Mouse (Mus musculus) liver, embryonic 11.5 days (tissue): ENCODE results near the gene Agap1. TPM values are rescaled to one million over a fixed set of nuclear protein-coding genes. Genes with fewer than 3 reads are reported as not detected.

Experiments
- ATAC-seq: fragments of 200-750 bp; cut with Nextera tagmentation; replicated peaks from 2 replicates; pipeline ENCODE4 v1.8.0; 2017; ENCODE audit warnings: moderate number of reproducible peaks, mild to moderate bottlenecking, moderate TSS enrichment, moderate library complexity; ENCODE audit not compliant: low FRiP score
- DNase-seq: peaks from one replicate; pipeline ENCODE4 v3.0.0-alpha.2; 2017; ENCODE audit warnings: low spot score
- H3K27ac ChIP-seq: fragments of 300-500 bp; sonication (generic); 2 replicates; pipeline ENCODE4 v1.5.1; 2014; ENCODE audit warnings: mild to moderate bottlenecking, low read depth, low read length, control low read depth
- H3K27me3 ChIP-seq: fragments of 300-500 bp; sonication (generic); replicated peaks from 2 replicates; pipeline ENCODE4 v1.6.1; 2014; ENCODE audit warnings: low read length, mixed read lengths; ENCODE audit not compliant: control insufficient read depth, insufficient read depth
- H3K36me3 ChIP-seq: fragments of 300-500 bp; sonication (generic); 2 replicates; pipeline ENCODE4 v1.6.1; 2014; ENCODE audit warnings: mild to moderate bottlenecking, low read length, moderate library complexity, mixed read lengths; ENCODE audit not compliant: control insufficient read depth, insufficient read depth
- H3K4me1 ChIP-seq: fragments of 300-500 bp; sonication (generic); replicated peaks from 2 replicates; pipeline ENCODE4 v1.6.1; 2014; ENCODE audit warnings: low read length, mixed read lengths; ENCODE audit not compliant: control insufficient read depth, insufficient read depth
- H3K4me2 ChIP-seq: fragments of 300-500 bp; sonication (generic); 2 replicates; pipeline ENCODE4 v1.6.1; 2014; ENCODE audit warnings: mild to moderate bottlenecking, control low read depth, moderate library complexity
- H3K4me3 ChIP-seq: fragments of 300-500 bp; sonication (generic); 2 replicates; pipeline ENCODE4 v1.5.1; 2014; ENCODE audit warnings: low read depth, low read length, control low read depth
- H3K9ac ChIP-seq: fragments of 300-500 bp; sonication (generic); 2 replicates; pipeline ENCODE4 v1.6.1; 2014; ENCODE audit warnings: low read depth, low read length, control low read depth
- H3K9me3 ChIP-seq: fragments of 300-500 bp; sonication (generic); 2 replicates; pipeline ENCODE4 v1.6.1; 2016; ENCODE audit warnings: low read length, inconsistent platforms, mixed read lengths; ENCODE audit not compliant: control insufficient read depth
- WGBS: fragments of 180-500 bp; shearing (Covaris S2); extraction: QIAGEN DNeasy Blood & Tissue Kit; methylation state at CpG from one replicate; pipeline ENCODE4 v1.1.7; 2014; 5-methylcytosine and 5-hydroxymethylcytosine counted together
- polyA plus RNA-seq: library from polyadenylated mRNA; unstranded; fragments of >200 nt; fragmentation: Nextera tagmentation; extraction: Ambion mirVana; gene quantifications from 2 replicates; pipeline ENCODE4 v1.2.1, GENCODE M21; 2014

The Agap1 gene
- polyA plus RNA-seq, 1 experiment from 2014 or later, result 4.6 TPM

GRCm38 (mm10) chr1:89594999-89595398 lies 140.4 kb downstream of the Agap1 start:
- Histone ChIP-seq H3K27me3 (no peaks in the 10 kb centered on the region), H3K36me3 (peaks cover 3% of the 10 kb centered on the region; the same call in 1 of the 2 replicates), H3K4me2 (no peak overlapping the region), H3K4me3 (no peak overlapping the region), H3K9me3 (no peaks in the 10 kb centered on the region), H3K4me1 (peaks cover 3% of the 10 kb centered on the region; the same call in 1 of the 2 replicates), H3K27ac (no peak overlapping the region), H3K9ac (no peak overlapping the region)
- 84% methylated on average over 8 of the region's 8 CpGs for WGBS
- DNase-seq, result no peak
- ATAC-seq, result no peak

DNA sequence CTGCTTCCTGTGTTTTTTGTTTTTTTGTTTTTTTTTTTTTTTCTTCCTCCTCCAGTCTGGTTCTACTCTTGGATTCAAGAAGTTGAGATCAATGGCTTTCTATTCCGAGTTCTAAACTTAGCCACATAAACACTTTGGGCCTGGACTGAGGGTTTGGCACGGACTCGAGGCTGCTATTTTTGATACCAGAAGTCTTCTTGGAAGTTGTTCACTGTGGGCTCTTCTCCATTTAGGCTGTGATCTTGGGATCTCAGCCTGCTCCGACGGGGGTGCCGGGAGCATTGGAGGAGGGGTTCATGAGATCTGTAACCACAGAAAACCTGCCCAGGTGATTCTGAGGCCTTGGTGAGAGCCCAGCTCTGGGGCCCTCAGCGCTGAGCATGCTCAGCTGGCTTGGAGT lies 140.8 kb downstream of the Agap1 start:
- WGBS, result 87% methylated on average over 7 of the region's 7 CpGs
- no peak overlapping the region for H3K4me3 ChIP-seq
- H3K9me3 ChIP-seq, result no peaks in the 10 kb centered on the region
- ATAC-seq (no peak), DNase-seq (no peak)
- H3K36me3 ChIP-seq, result peaks cover 3% of the 10 kb centered on the region; the same call in 1 of the 2 replicates
- H3K4me2 ChIP-seq, result no peak overlapping the region
- H3K27ac ChIP-seq, result no peak overlapping the region
- no peak overlapping the region for H3K9ac ChIP-seq
- peaks cover 3% of the 10 kb centered on the region; the same call in 1 of the 2 replicates for H3K4me1 ChIP-seq
- no peaks in the 10 kb centered on the region for H3K27me3 ChIP-seq

- Histone ChIP-seq H3K9ac (no peak overlapping the region), H3K4me3 (no peak overlapping the region), H3K4me1 (peaks cover 3% of the 10 kb centered on the region; the same call in 1 of the 2 replicates), H3K4me2 (no peak overlapping the region), H3K9me3 (no peaks in the 10 kb centered on the region), H3K36me3 (peaks cover 3% of the 10 kb centered on the region; the same call in 1 of the 2 replicates), H3K27ac (no peak overlapping the region), H3K27me3 (no peaks in the 10 kb centered on the region)
- DNase-seq (no peak), ATAC-seq (no peak)
- 88% methylated on average over 2 of the region's 2 CpGs for WGBS
These were observed 141.6 kb downstream of the Agap1 start for GRCm38 (mm10) chr1:89596223-89596622.

DNA sequence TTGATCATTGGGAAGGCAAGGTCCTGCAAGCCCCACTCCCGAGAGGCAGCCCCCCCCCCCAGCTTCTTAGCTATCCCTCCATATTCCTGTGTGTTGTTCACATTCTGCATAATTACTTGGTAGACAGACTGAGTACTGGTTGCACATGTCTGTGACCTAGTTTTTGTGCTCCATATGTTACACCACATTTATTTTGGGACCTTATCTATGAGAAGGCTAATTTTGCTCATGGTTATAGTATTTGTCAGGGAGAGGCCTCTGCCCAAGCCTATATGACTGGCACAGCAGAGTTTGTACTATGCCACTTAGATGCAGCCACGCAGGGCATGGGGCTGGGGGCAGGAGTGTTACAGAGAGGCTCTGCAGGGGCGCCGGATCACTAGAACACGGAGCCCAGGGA lies 144.3 kb downstream of the Agap1 start:
- Histone ChIP-seq H3K9ac (no peak overlapping the region), H3K36me3 (no peaks in the 10 kb centered on the region), H3K27ac (no peak overlapping the region), H3K4me2 (no peak overlapping the region), H3K4me1 (peaks cover 5% of the 10 kb centered on the region; the same call in 1 of the 2 replicates), H3K9me3 (no peaks in the 10 kb centered on the region), H3K27me3 (no peaks in the 10 kb centered on the region), H3K4me3 (no peak overlapping the region)
- no peak for ATAC-seq
- 88% methylated on average over 5 of the region's 5 CpGs for WGBS
- no peak for DNase-seq

DNA sequence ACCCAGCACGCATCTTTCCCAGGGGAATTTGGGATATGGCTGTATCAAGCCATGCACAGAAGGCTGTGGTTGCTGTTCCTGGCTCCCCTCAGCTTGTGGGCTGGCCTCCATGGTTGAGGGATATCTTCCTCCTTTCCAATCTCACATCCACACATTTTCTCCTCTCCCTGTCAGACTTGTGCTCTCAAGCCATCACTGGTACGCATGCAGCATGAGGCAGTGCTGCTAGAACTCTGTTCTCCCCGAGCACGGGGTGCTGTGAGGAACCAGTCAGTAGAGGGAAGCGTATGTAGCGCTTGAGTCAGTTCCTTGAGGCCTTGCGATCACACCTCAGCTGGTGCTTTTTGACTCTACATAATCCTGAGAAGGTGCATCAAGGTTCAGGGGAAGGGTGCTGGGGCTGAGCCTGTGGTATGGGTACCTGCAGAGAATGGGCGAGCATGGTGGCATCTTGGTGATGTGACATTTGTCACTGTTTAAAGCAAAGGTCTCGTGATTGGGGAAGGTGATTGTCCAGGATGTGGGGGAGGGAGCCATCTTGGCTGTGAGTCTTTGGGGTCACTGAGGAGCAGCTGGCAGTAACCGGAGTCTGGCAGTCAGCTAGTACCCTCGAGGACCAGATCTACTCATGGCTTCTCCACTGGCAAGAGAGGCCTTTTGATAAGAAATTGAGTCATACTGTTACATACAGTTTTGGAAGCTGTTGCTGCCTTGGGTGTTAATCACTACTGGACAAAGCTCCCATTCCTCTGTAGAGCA lies 145.6 kb downstream of the Agap1 start:
- Histone ChIP-seq H3K9ac (no peak overlapping the region), H3K27me3 (no peaks in the 10 kb centered on the region), H3K4me3 (no peak overlapping the region), H3K36me3 (no peaks in the 10 kb centered on the region), H3K4me2 (no peak overlapping the region), H3K9me3 (no peaks in the 10 kb centered on the region), H3K4me1 (peaks cover 5% of the 10 kb centered on the region; the same call in 1 of the 2 replicates), H3K27ac (no peak overlapping the region)
- DNase-seq (no peak), ATAC-seq (no peak)
- 77% methylated on average over 11 of the region's 11 CpGs for WGBS

- ATAC-seq (no peak), DNase-seq (no peak)
- no peak overlapping the region for H3K4me2 ChIP-seq
- H3K27me3 ChIP-seq, result no peaks in the 10 kb centered on the region
- no peak overlapping the region for H3K4me3 ChIP-seq
- H3K9me3 ChIP-seq, result no peaks in the 10 kb centered on the region
- H3K36me3 ChIP-seq, result no peaks in the 10 kb centered on the region
- WGBS, result 74% methylated on average over 7 of the region's 7 CpGs
- peaks cover 5% of the 10 kb centered on the region; the same call in 1 of the 2 replicates for H3K4me1 ChIP-seq
- H3K9ac ChIP-seq, result no peak overlapping the region
- no peak overlapping the region for H3K27ac ChIP-seq
These were observed 146.7 kb downstream of the Agap1 start for GRCm38 (mm10) chr1:89601349-89601748.

DNA sequence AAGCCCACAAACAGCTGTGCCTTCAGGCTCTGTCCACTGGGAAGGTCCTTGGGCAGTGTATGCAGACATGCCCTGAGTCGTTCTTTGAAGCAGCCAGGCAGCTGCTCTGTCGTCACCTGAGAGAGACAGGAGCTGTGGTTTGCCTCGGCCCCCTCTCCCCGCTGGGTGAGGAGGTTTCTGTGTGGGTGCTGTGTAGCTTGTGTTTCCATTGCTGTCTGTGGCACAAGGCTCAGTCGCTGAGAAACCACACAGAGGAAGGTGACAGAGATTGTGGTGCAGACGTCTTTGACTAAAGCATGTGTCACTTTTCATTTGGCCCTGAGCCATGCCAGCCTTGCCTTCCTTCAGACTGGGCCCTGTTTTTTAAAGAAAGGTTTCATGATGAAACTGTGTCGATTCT lies 148.3 kb downstream of the Agap1 start:
- WGBS, result 53% methylated on average over 7 of the region's 7 CpGs
- ATAC-seq (no peak), DNase-seq (no peak)
- H3K27me3 ChIP-seq, result no peaks in the 10 kb centered on the region
- no peak overlapping the region for H3K9ac ChIP-seq
- peaks cover 5% of the 10 kb centered on the region; the same call in 1 of the 2 replicates for H3K4me1 ChIP-seq
- no peak overlapping the region for H3K4me3 ChIP-seq
- no peak overlapping the region for H3K27ac ChIP-seq
- no peaks in the 10 kb centered on the region for H3K9me3 ChIP-seq
- no peaks in the 10 kb centered on the region for H3K36me3 ChIP-seq
- no peak overlapping the region for H3K4me2 ChIP-seq

GRCm38 (mm10) chr1:89606612-89607011 lies 152.0 kb downstream of the Agap1 start:
- no peaks in the 10 kb centered on the region for H3K9me3 ChIP-seq
- WGBS, result 38% methylated on average over 5 of the region's 5 CpGs
- DNase-seq, result no peak
- no peaks in the 10 kb centered on the region; the same call in 1 of the 2 replicates for H3K36me3 ChIP-seq
- H3K4me1 ChIP-seq, result 0 out of 2 replicates have a peak, but pooled peaks cover 3% of the 10 kb centered on the region
- no peaks in the 10 kb centered on the region for H3K27me3 ChIP-seq
- no peak overlapping the region for H3K4me3 ChIP-seq
- no peak overlapping the region for H3K9ac ChIP-seq
- H3K4me2 ChIP-seq, result no peak overlapping the region
- no peak overlapping the region for H3K27ac ChIP-seq
- no peak for ATAC-seq

GRCm38 (mm10) chr1:89608766-89609165 lies 154.2 kb downstream of the Agap1 start:
- Histone ChIP-seq H3K9me3 (no peaks in the 10 kb centered on the region), H3K4me1 (no peaks in the 10 kb centered on the region), H3K9ac (no peak overlapping the region), H3K27me3 (no peaks in the 10 kb centered on the region), H3K4me2 (no peak overlapping the region), H3K4me3 (no peak overlapping the region), H3K36me3 (no peaks in the 10 kb centered on the region; the same call in 1 of the 2 replicates), H3K27ac (no peak overlapping the region)
- 95% methylated on average over 4 of the region's 4 CpGs for WGBS
- ATAC-seq, result no peak
- DNase-seq, result no peak
